Mouse (Mus musculus) embryonic facial prominence, embryonic 15.5 days (tissue): Measurements from ENCODE around the gene Prima1. TPM values are rescaled to one million over a fixed set of nuclear protein-coding genes. Genes with fewer than 3 reads are reported as not detected.

Experiments used
- ATAC-seq: fragments of 200-750 bp; cut with Nextera tagmentation; 2 replicates; pipeline ENCODE4 v1.8.0; 2017; ENCODE audit warnings: low read depth, moderate TSS enrichment; ENCODE audit not compliant: insufficient number of reproducible peaks, low FRiP score, low TSS enrichment
- H3K27ac ChIP-seq: fragments of 300-500 bp; sonication (generic); replicated peaks from 2 replicates; pipeline ENCODE4 v1.5.1; 2015; ENCODE audit warnings: mild to moderate bottlenecking, inconsistent platforms
- H3K27me3 ChIP-seq: fragments of 300-500 bp; sonication (generic); 2 replicates; pipeline ENCODE4 v1.6.1; 2015; ENCODE audit warnings: inconsistent platforms
- H3K36me3 ChIP-seq: fragments of 300-500 bp; sonication (generic); 2 replicates; pipeline ENCODE4 v1.6.1; 2015; ENCODE audit warnings: mild to moderate bottlenecking, inconsistent platforms
- H3K4me1 ChIP-seq: fragments of 300-500 bp; sonication (generic); 2 replicates; pipeline ENCODE4 v1.6.1; 2015; ENCODE audit warnings: inconsistent platforms
- H3K4me2 ChIP-seq: fragments of 300-500 bp; sonication (generic); replicated peaks from 2 replicates; pipeline ENCODE4 v1.6.1; 2015; ENCODE audit warnings: mild to moderate bottlenecking, inconsistent platforms
- H3K4me3 ChIP-seq: fragments of 300-500 bp; sonication (generic); replicated peaks from 2 replicates; pipeline ENCODE4 v1.5.1; 2015; ENCODE audit warnings: mild to moderate bottlenecking, inconsistent platforms
- H3K9ac ChIP-seq: fragments of 300-500 bp; sonication (generic); 2 replicates; pipeline ENCODE4 v1.6.1; 2015; ENCODE audit warnings: inconsistent platforms
- H3K9me3 ChIP-seq: fragments of 300-500 bp; sonication (generic); replicated peaks from 2 replicates; pipeline ENCODE4 v1.6.1; 2016; ENCODE audit warnings: inconsistent platforms
- WGBS: fragments of 180-500 bp; shearing (Covaris S2); methylation state at CpG from one replicate; pipeline ENCODE4 v1.1.7; 2015; 5-methylcytosine and 5-hydroxymethylcytosine counted together
- polyA plus RNA-seq: library from polyadenylated mRNA; unstranded; fragments of >200 nt; fragmentation: Nextera tagmentation; extraction: Ambion mirVana; gene quantifications from 2 replicates; pipeline ENCODE4 v1.2.1, GENCODE M21; 2015

Gene Prima1
- polyA plus RNA-seq, 1 experiment from 2014 or later, result 0.43 TPM

DNA sequence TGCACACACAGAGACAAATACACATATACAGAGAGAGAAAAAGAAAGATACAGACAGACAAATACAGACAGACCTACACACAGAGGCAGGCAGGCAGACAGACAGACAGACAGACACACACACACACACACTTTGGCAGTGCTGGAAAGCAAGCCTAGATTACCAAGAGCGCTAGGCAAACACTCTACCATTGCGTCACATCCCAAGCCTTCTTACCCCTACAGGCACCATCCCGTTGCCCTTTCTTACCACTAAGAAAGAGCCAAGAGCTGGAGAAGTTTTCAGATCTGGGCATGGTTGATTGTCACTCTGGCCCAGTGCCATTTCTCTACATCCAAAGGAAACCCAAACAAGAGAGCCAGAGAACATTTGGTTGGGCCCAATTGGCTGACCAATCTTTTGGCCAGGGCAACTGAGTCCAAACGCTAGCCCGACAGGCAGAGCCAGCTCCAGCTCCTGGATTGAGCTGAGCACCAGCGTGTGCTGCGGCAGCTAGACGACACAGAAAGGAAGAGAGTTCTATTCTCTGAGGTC, 11.0 kb upstream of the Prima1 start:
- Histone ChIP-seq H3K27me3 (0 out of 2 replicates have a peak, but pooled peaks cover 2% of the 10 kb centered on the region), H3K27ac (no peak overlapping the region), H3K4me2 (no peak overlapping the region), H3K9me3 (no peaks in the 10 kb centered on the region), H3K36me3 (no peaks in the 10 kb centered on the region), H3K9ac (no peak overlapping the region), H3K4me1 (no peaks in the 10 kb centered on the region), H3K4me3 (no peak overlapping the region)
- no peak for ATAC-seq
- 87% methylated on average over 8 of the region's 8 CpGs for WGBS

- Histone ChIP-seq H3K4me2 (no peak overlapping the region), H3K36me3 (no peaks in the 10 kb centered on the region), H3K27me3 (0 out of 2 replicates have a peak, but pooled peaks cover 2% of the 10 kb centered on the region), H3K4me1 (no peaks in the 10 kb centered on the region), H3K9me3 (no peaks in the 10 kb centered on the region), H3K9ac (no peak overlapping the region), H3K4me3 (no peak overlapping the region), H3K27ac (no peak overlapping the region)
- ATAC-seq, result no peak
- WGBS, result 83% methylated on average over 5 of the region's 5 CpGs
Measured at GRCm38 (mm10) chr12:103251151-103251550, 9.2 kb upstream of the Prima1 start.

GRCm38 (mm10) chr12:103250333-103250732, 8.4 kb upstream of the Prima1 start:
- 64% methylated on average over 6 of the region's 6 CpGs for WGBS
- H3K27me3 ChIP-seq, result 0 out of 2 replicates have a peak, but pooled peaks cover 2% of the 10 kb centered on the region
- H3K36me3 ChIP-seq, result no peaks in the 10 kb centered on the region
- H3K4me3 ChIP-seq, result no peak overlapping the region
- H3K9ac ChIP-seq, result no peak overlapping the region
- H3K9me3 ChIP-seq, result no peaks in the 10 kb centered on the region
- no peaks in the 10 kb centered on the region for H3K4me1 ChIP-seq
- H3K4me2 ChIP-seq, result no peak overlapping the region
- ATAC-seq, result no peak
- H3K27ac ChIP-seq, result no peak overlapping the region

- Histone ChIP-seq H3K9me3 (no peaks in the 10 kb centered on the region), H3K27ac (no peak overlapping the region), H3K27me3 (peaks cover 20% of the 10 kb centered on the region), H3K4me2 (peak overlapping the region; percentile 97), H3K4me3 (peak overlapping the region; percentile 61), H3K4me1 (peaks cover 14% of the 10 kb centered on the region), H3K9ac (no peak overlapping the region), H3K36me3 (no peaks in the 10 kb centered on the region)
- ATAC-seq, result no peak
- 7% methylated on average over 11 of the region's 11 CpGs for WGBS
Measured at GRCm38 (mm10) chr12:103243041-103243440, 1.1 kb upstream of the Prima1 start.

DNA sequence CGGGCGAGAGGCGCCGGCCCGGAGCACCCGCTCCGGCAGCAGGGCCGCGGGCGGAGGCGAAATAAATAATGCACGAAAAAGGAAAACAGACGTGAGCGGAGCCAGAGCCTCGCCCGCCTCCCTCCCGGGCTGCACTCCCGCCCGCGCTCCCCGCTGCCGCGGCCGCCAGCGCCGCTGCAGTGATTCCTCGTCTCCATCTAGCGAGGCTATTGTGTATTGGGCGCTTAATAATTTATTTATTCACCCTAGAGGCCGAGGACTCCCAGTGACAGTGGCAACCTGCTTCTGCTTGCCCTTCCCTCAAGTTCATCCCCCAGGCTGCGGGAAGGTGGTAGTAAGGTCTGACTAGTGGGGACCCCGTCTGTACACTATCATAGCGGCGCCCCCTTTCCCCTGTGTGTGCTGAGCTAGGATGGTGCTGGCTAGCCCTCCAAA, 658 bp upstream of the Prima1 start:
- Histone ChIP-seq H3K4me3 (peak overlapping the region; percentile 61), H3K27me3 (peaks cover 20% of the 10 kb centered on the region), H3K9ac (peak overlapping the region; percentile 52), H3K27ac (peak overlapping the region; percentile 81), H3K36me3 (no peaks in the 10 kb centered on the region), H3K9me3 (no peaks in the 10 kb centered on the region), H3K4me2 (peak overlapping the region; percentile 97), H3K4me1 (peaks cover 14% of the 10 kb centered on the region)
- 0% methylated on average over 32 of the region's 34 CpGs for WGBS
- peak; percentile 75 for ATAC-seq

GRCm38 (mm10) chr12:103241311-103242082, 453 bp downstream of the Prima1 start:
- Histone ChIP-seq H3K9ac (no peak overlapping the region; the same call in 1 of the 2 replicates), H3K4me2 (peak overlapping the region; percentile 97), H3K4me1 (peaks cover 14% of the 10 kb centered on the region), H3K4me3 (peak overlapping the region; percentile 61), H3K27ac (no peak overlapping the region), H3K36me3 (no peaks in the 10 kb centered on the region), H3K27me3 (peaks cover 20% of the 10 kb centered on the region), H3K9me3 (no peaks in the 10 kb centered on the region)
- 12% methylated on average over 36 of the region's 36 CpGs for WGBS
- ATAC-seq, result no peak

DNA sequence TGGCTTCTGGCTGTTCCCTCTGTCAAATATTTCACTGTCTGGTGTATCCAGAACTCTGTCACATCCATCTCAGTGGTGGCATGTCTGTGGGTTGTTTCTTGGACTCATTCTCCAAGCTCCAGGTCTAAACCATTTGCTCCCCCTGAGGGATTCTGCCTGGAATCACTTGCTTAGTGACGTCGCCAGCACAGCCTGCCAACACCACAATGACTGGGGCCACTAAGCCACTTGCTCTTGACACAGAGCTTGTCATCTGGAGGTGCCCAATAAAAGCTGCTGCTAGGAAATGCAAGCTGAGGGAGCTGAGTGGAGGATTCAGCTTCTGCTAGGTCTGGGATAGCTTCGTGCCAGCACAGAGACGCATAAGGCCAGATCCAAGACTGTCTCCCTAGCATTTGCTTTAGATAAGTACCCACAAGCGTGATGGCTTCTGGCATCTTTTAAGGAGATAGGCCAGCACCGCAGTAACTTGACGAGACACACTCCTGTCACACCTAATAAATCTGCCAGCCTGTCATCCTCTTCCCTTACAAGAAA, 3.0 kb downstream of the Prima1 start:
- Histone ChIP-seq H3K4me1 (peaks cover 14% of the 10 kb centered on the region), H3K36me3 (no peaks in the 10 kb centered on the region), H3K27me3 (peaks cover 20% of the 10 kb centered on the region), H3K9ac (no peak overlapping the region), H3K4me3 (no peak overlapping the region), H3K9me3 (no peaks in the 10 kb centered on the region), H3K4me2 (no peak overlapping the region), H3K27ac (no peak overlapping the region)
- 69% methylated on average over 7 of the region's 7 CpGs for WGBS
- no peak for ATAC-seq

DNA sequence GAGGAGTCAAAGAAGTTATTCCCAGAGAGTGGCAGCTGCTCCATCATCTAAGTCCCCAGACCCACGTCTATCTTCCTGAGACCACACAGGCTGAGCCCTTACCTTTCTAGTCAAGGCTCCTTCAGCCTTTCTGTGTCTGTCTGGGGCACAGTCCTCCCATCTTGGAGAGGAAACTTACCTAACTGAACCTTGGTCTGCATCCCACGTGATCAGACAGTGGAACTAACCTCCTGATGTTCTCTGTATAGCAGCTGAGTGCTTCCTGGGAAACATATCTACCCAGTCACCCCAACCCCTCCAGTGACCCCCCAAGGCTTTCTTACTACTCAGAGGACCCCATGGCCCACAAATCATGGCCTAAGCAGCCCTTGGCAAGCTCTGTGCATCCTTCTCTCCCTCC, 6.1 kb downstream of the Prima1 start:
- Histone ChIP-seq H3K4me2 (no peak overlapping the region), H3K9me3 (no peaks in the 10 kb centered on the region), H3K4me3 (no peak overlapping the region), H3K36me3 (no peaks in the 10 kb centered on the region), H3K27me3 (peaks cover 7% of the 10 kb centered on the region; the same call in 1 of the 2 replicates), H3K4me1 (no peaks in the 10 kb centered on the region), H3K27ac (no peak overlapping the region), H3K9ac (no peak overlapping the region)
- no peak for ATAC-seq
- 56% methylated on average over 2 of the region's 2 CpGs for WGBS

DNA sequence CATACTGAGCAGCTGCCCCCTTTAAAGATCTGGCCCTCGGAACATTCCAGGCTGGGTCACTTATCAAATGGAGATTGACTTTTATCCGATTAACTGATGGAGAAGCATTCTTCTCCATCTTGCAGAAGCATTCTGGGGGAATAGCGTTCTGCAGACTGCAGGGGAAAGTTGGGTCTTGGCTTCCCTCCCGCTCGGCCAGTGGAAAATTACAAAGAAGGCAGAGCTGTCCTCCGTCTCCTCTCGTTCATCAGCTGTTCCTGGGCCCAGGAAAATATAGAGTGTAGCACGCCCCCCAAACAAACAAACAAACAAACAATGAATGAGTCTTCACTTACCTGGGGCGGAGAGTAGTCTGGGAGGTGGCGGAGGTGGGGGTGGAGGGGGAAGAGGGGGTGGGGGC, 6.7 kb downstream of the Prima1 start:
- H3K9me3 ChIP-seq, result no peaks in the 10 kb centered on the region
- no peaks in the 10 kb centered on the region for H3K36me3 ChIP-seq
- H3K27ac ChIP-seq, result no peak overlapping the region
- H3K27me3 ChIP-seq, result peaks cover 2% of the 10 kb centered on the region; the same call in 1 of the 2 replicates
- H3K4me3 ChIP-seq, result no peak overlapping the region
- H3K4me1 ChIP-seq, result no peaks in the 10 kb centered on the region
- no peak for ATAC-seq
- no peak overlapping the region for H3K4me2 ChIP-seq
- no peak overlapping the region for H3K9ac ChIP-seq
- WGBS, result 66% methylated on average over 10 of the region's 10 CpGs

DNA sequence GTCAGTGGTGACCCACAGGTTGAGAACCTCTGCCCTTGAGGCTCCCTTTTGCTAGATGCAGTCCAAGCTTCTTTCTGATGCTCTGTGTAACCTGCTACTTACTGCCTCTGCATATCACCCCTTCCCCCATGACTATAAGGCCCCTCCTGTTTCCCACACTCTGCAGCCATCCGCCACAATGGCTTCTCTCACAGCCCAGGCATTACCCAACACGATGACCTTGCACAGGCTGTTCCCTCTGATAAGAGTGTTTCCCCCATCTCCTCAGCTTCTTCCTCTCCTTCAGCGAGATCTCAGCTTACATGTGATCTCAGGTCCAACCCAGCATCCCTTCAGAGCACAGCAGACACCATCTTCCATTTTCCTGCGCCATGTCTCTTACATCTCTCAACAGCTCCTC, 12.9 kb downstream of the Prima1 start:
- Histone ChIP-seq H3K9ac (no peak overlapping the region), H3K4me3 (no peak overlapping the region), H3K4me1 (no peaks in the 10 kb centered on the region), H3K36me3 (no peaks in the 10 kb centered on the region), H3K9me3 (no peaks in the 10 kb centered on the region), H3K27me3 (no peaks in the 10 kb centered on the region), H3K27ac (no peak overlapping the region), H3K4me2 (no peak overlapping the region)
- 80% methylated on average over 4 of the region's 4 CpGs for WGBS
- no peak for ATAC-seq

- no peaks in the 10 kb centered on the region for H3K4me1 ChIP-seq
- 73% methylated on average over 4 of the region's 4 CpGs for WGBS
Measured at GRCm38 (mm10) chr12:103226121-103226520, 15.8 kb downstream of the Prima1 start.

More at GRCm38 (mm10) chr12:103226121-103226520, 15.8 kb downstream of the Prima1 start:
- Histone ChIP-seq H3K4me3 (no peak overlapping the region), H3K27ac (no peak overlapping the region), H3K27me3 (no peaks in the 10 kb centered on the region), H3K4me2 (no peak overlapping the region), H3K9me3 (no peaks in the 10 kb centered on the region), H3K36me3 (no peaks in the 10 kb centered on the region), H3K9ac (no peak overlapping the region)
- no peak for ATAC-seq
